Mouse (Mus musculus) lung, adult 18-20 months (tissue): Measurements from ENCODE around the gene Mrpl2.
A peak's percentile ranks its signal among the peaks of the same experiment; 100 is the strongest.

Source experiments
- DNase-seq, 2 experiments: peaks; one replicate each; pipeline ENCODE4 v3.0.0; 2022; ENCODE audit warnings: mixed read lengths in 2 of 2

Mrpl2 gene

GRCm38 (mm10) chr17:46645561-46646321, at the start of gene Mrpl2, which contains the start of gene Klc4:
TSS of gene Mrpl2 (plus strand) at chr17:46646229.
TSS of gene Klc4 (minus strand) at chr17:46646022.
- DNase-seq: peak; percentile 98 to 99

DNA sequence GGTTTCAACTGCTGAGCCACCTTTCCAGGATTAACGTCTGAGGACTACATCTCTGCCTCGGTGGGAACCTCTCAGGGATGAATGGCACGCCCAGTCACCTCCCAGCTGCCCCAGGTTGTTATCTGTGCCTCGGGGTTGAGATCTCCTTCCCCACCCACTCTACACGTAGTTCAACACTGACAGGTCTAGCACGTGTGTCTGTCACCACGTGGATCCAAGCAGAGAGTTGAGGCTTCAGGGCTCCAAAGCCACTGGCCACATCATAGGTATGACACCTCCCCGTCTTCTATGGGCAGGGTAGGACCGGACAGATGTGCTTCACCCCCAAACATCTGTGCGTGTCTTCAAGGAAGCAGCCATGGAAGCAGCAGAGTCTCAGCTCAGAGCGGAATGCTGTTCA, 48.1 kb upstream of the Mrpl2 start:
- no peak for DNase-seq

DNA sequence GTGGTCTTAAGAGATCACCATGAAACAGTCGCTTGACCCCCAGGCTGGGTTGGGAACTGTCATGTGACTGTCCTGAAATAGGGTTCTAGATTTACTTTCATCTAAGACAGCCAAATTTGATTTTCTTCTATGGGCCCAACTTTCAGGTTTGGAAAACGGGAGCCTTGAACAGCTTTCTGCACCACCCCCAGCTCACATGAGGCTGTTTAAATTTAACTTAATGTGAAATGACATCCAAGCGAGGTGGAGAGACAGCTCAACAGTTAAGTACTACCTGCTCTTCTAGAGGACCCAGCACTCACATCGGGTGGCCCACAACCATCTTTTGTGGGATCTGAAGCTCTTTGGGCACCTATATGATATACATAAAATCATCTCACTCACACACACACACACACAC, 47.1 kb upstream of the Mrpl2 start:
- no peak for DNase-seq

DNA sequence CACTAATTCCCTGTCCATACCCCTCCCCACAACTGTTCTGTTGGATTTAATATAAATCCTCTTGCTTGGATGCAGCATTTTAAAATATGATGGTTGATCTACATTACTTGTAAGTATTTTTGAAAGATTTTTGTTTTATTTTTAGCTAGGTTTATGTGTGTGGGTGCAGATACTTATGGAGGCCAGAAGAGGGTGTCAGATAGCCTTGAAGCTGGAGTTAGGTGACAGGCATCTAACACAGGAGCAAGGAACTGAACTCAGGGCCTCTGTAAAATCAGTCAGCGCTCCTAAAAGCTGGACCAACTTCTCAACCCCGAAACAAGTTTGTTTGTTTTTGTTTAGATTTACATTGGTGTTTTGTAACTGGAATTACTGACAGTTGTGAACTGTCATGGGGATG, 45.5 kb upstream of the Mrpl2 start:
- DNase-seq: no peak

- peak in 1 of 2 experiments; percentile 44 for DNase-seq
These were observed 43.8 kb upstream of the Mrpl2 start for GRCm38 (mm10) chr17:46602212-46602611.

GRCm38 (mm10) chr17:46603229-46603628, 42.8 kb upstream of the Mrpl2 start:
- DNase-seq: no peak

- no peak for DNase-seq
These were observed 40.9 kb upstream of the Mrpl2 start for GRCm38 (mm10) chr17:46605126-46605525.

- DNase-seq: no peak
These were observed 40.0 kb upstream of the Mrpl2 start for GRCm38 (mm10) chr17:46605987-46606386.

GRCm38 (mm10) chr17:46609721-46610514, 36.1 kb upstream of the Mrpl2 start:
- peak; percentile 65 to 77 for DNase-seq

DNA sequence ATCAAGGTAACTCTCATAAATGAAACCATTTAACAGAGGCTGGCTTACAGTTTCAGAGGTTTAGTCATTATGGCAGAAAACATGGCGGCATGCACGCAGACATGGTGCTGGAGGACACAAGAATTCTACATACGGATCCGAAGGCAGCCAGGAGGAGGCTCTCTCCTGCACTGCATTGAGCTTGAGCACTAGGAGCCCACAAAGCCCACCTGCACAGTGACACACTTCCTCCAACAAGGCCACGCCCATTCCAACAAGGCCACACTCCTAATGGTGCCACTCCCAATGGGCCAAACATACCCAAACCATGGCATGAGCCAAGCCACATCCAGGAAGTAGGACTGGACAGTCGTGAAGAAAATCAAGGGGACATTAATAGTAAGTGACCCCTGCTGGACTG, 34.7 kb upstream of the Mrpl2 start:
- no peak for DNase-seq

GRCm38 (mm10) chr17:46612189-46612588, 33.8 kb upstream of the Mrpl2 start:
- no peak for DNase-seq

DNA sequence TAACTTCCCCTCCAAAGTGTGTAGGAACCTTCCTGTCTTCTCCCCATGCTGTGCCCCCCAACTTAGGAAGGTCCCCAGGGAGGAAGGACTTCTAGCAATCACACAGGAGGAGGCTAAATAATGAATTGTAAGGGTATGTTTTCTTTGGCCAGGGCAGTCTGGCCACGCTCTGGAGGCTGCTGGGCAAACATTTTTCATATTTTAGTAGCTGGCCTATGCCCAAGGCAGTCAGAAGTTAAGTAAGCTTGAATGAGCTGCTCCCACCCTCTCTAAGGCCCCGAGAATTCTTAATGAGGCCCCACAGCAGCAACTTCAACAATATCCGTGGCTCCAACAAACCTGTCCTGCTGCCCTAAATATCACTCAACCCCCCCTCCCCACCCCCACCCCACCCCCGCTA, 33.2 kb upstream of the Mrpl2 start:
- DNase-seq: peak; percentile 36 to 65

GRCm38 (mm10) chr17:46613229-46613628, 32.8 kb upstream of the Mrpl2 start:
- DNase-seq: no peak

DNA sequence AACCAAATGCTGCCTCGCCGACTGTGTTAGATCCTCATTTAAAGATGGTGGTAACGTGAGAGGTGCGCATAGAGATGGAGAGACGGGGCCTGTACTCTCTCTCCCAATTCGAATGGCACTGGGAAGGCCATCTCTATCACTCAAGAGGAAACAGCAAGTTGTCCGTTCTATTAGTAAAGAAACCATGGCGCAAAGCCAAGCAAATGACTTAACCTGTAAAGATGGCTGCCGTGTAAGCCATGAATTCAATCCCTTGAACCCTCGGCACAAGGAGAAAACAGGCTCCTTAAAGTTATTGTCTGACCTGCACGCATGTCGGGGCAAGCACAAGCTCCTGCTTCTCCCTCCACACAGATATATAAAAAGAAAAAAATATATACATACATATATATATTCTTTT, 28.2 kb upstream of the Mrpl2 start:
- no peak for DNase-seq

DNA sequence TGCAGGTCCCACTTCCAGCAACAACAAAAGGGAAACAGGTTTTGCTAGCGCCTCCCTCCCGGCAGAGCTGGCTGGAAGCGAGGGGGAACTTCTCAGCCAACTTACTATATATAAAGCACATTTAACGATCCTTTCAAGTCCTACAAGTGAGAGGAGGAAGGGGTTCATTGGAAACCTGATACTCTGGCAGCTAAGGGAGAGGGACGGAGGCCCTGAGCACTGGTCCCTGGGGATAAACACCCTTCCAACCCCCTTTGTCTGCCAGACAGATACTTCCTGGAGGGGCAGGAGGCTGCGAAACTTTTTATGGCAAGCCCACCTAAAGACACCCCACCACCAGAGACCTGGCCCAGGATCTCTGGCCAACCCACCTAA, 27.6 kb upstream of the Mrpl2 start:
- no peak for DNase-seq

GRCm38 (mm10) chr17:46618769-46619682, 27.0 kb upstream of the Mrpl2 start:
- no peak for DNase-seq

GRCm38 (mm10) chr17:46619683-46620357, 26.2 kb upstream of the Mrpl2 start:
- DNase-seq: no peak

- peak; percentile 48 to 54 for DNase-seq
These were observed 24.7 kb upstream of the Mrpl2 start for GRCm38 (mm10) chr17:46621324-46621723.

DNA sequence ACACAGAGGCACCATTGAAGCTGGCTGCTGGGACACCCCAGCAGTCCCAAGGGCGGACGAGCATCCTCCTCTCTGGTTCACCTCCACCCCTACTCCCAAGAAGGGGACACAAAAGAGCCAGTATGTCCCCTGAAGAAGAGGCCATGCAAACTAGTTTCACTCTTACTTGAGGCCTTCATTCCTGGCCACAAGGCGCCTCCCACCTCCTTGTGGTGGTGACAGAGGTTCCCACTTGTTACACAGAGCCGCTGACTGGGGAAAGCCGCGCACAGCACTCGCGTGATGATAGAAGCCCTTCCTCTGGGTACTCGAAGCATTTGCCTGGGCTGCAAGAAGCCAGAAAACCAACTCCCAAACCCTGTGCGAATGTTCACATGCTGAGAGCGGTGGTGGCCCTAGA, 23.8 kb upstream of the Mrpl2 start:
- peak in 1 of 2 experiments; percentile 50 for DNase-seq

DNA sequence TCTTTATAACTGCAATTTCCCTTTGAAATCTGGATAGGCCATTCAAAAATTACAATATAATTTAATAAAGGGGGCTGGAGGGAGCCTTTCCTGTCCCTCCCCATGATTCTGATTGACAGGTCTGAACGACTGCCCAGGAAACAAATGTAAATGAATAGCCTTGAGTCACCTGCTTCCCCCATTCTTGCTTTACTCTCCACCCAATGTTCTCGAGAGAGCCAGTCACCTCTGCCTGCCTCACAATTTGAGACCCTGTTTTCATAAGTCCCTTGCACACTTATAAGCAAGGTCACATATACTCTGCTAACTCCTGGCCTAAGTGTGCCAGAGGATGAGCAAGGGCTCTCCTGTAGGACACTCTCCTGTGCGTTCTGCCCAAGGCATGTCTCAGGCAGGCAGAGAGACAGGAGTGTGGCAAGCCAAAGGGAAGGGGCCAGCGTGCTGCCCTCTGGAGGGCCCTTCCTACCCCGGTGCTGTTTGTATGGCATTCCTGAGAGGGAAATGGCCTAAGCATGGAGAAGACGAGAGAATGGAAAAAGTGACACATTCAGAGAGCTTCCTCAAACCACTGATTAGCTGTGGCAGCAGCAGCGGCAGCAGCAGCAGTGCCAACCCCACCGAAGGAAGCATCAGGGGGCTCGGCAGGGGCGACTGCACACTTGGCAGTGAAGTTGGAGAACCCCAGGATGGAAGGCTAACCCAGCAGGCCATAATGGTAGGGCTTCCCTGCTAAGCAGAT, 22.0 kb upstream of the Mrpl2 start:
- DNase-seq: peak in 1 of 2 experiments; percentile 44

GRCm38 (mm10) chr17:46624598-46624997, 21.4 kb upstream of the Mrpl2 start:
- no peak for DNase-seq

DNA sequence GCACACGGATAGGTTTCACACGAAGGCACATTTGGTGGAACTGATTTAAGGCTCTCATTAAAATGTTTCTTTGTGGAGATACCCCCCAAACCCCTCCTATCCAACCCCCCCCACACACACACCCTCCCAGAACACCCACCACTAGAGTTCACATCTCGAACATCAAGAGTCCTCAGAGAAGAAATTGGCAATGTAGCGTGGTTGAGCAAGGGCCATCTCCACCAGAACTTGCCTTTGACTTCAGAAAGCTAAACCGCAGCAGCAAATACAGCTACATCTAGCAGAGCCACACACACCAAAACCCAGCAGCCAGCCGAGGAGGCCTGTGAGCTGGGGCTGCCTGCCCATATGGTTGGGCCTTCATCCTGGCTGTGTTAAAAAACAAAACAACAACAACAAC, 18.6 kb upstream of the Mrpl2 start:
- DNase-seq: peak in 1 of 2 experiments; percentile 49
